Mouse (Mus musculus) forebrain, embryonic 15.5 days (tissue): ENCODE measurements at regions not wholly inside any gene's neighbourhood (a gene's known extent, or its start where the extent isn't known, plus 50 kb on each side); places are given as distances from the start of the nearest gene placed in this dataset.

Experiments used
- ATAC-seq: fragments of 200-750 bp; cut with Nextera tagmentation; replicated peaks from 2 replicates; pipeline ENCODE4 v1.8.0; 2017; ENCODE audit warnings: mild to moderate bottlenecking, moderate TSS enrichment, moderate library complexity
- H3K27ac ChIP-seq: fragments of 300-500 bp; sonication (generic); replicated peaks from 2 replicates; pipeline ENCODE4 v1.5.1; 2015; ENCODE audit warnings: mild to moderate bottlenecking, inconsistent platforms
- H3K27me3 ChIP-seq: fragments of 300-500 bp; sonication (generic); 2 replicates; pipeline ENCODE4 v1.6.1; 2015; ENCODE audit warnings: inconsistent platforms
- H3K36me3 ChIP-seq: fragments of 300-500 bp; sonication (generic); 2 replicates; pipeline ENCODE4 v1.6.1; 2015; ENCODE audit warnings: mild to moderate bottlenecking, inconsistent platforms
- H3K4me1 ChIP-seq: fragments of 300-500 bp; sonication (generic); 2 replicates; pipeline ENCODE4 v1.6.1; 2015; ENCODE audit warnings: inconsistent platforms
- H3K4me2 ChIP-seq: fragments of 300-500 bp; sonication (generic); replicated peaks from 2 replicates; pipeline ENCODE4 v1.6.1; 2015; ENCODE audit warnings: mild to moderate bottlenecking, inconsistent platforms
- H3K4me3 ChIP-seq: fragments of 300-500 bp; sonication (generic); 2 replicates; pipeline ENCODE4 v1.5.1; 2015; ENCODE audit warnings: mild to moderate bottlenecking, inconsistent platforms
- H3K9ac ChIP-seq: fragments of 300-500 bp; sonication (generic); replicated peaks from 2 replicates; pipeline ENCODE4 v1.6.1; 2015; ENCODE audit warnings: mild to moderate bottlenecking, inconsistent platforms
- H3K9me3 ChIP-seq: fragments of 300-500 bp; sonication (generic); 2 replicates; pipeline ENCODE4 v1.6.1; 2016; ENCODE audit warnings: inconsistent platforms
- WGBS: fragments of 180-500 bp; shearing (Covaris S2); methylation state at CpG from one replicate; pipeline ENCODE4 v1.1.7; 2015; ENCODE audit warnings: mixed read lengths; 5-methylcytosine and 5-hydroxymethylcytosine counted together

DNA sequence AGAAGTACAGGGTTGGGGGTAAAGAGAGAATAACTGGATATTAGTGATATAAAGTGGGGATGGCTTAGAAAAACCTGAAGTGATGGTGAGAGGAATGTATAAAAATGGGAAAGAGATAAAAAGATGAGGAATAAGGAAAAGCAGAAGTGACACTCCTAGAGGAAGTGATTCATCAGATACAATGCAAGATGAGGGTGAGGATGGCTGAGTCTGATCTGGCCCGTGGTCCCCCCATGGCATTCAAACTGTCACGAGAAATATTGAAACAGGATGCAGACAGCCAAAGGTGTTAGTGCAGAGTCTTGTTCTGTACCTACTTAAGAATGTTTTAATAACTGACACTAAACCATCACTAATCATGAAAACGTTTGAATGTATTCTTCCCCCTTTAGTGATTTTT, 56.2 kb upstream of the Kitl start:
- WGBS, result 89% methylated on average over 3 of the region's 3 CpGs
- Histone ChIP-seq H3K9ac (no peak overlapping the region), H3K4me1 (no peaks in the 10 kb centered on the region), H3K36me3 (no peaks in the 10 kb centered on the region), H3K27me3 (no peaks in the 10 kb centered on the region), H3K4me2 (no peak overlapping the region), H3K27ac (no peak overlapping the region), H3K9me3 (no peaks in the 10 kb centered on the region), H3K4me3 (no peak overlapping the region)
- no peak for ATAC-seq

DNA sequence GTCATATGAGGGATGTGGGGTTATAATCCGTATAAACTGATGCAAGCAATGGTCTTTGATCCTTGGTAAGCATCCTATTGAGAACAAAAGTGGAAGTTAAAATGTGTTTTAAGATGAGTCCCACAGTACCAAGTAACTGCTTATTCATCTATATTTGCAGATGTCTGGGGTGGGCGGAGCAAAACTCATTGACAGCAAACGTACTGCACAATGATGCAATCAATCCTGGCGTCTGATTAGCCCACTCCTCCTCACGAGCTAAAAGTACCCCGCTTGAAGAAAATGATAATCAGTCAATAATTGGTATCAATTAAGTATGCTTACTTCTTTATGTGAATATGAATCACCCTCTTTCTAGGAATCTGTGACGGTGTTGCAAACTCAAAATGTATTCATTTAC, 62.9 kb upstream of the Kitl start:
- Histone ChIP-seq H3K9me3 (no peaks in the 10 kb centered on the region), H3K4me3 (no peak overlapping the region), H3K4me1 (no peaks in the 10 kb centered on the region), H3K36me3 (no peaks in the 10 kb centered on the region), H3K9ac (no peak overlapping the region), H3K27ac (no peak overlapping the region), H3K4me2 (no peak overlapping the region), H3K27me3 (no peaks in the 10 kb centered on the region)
- ATAC-seq, result no peak; the same call in 1 of the 2 replicates
- 54% methylated on average over 7 of the region's 7 CpGs for WGBS

- no peak overlapping the region for H3K9ac ChIP-seq
- H3K36me3 ChIP-seq, result no peaks in the 10 kb centered on the region
- H3K4me3 ChIP-seq, result no peak overlapping the region
- no peaks in the 10 kb centered on the region for H3K4me1 ChIP-seq
- H3K27me3 ChIP-seq, result no peaks in the 10 kb centered on the region
- no peaks in the 10 kb centered on the region for H3K9me3 ChIP-seq
- WGBS, result 84% methylated on average over 4 of the region's 4 CpGs
- no peak overlapping the region for H3K4me2 ChIP-seq
- no peak for ATAC-seq
- H3K27ac ChIP-seq, result no peak overlapping the region
Observed at GRCm38 (mm10) chr10:99951718-99952117, 63.7 kb upstream of the Kitl start.

- H3K4me2 ChIP-seq, result no peak overlapping the region
- no peak for ATAC-seq
- H3K4me1 ChIP-seq, result no peaks in the 10 kb centered on the region
- no peak overlapping the region for H3K27ac ChIP-seq
- H3K9me3 ChIP-seq, result no peaks in the 10 kb centered on the region
- 85% methylated on average over 6 of the region's 6 CpGs for WGBS
- H3K36me3 ChIP-seq, result no peaks in the 10 kb centered on the region
- no peaks in the 10 kb centered on the region for H3K27me3 ChIP-seq
- H3K9ac ChIP-seq, result no peak overlapping the region
- H3K4me3 ChIP-seq, result no peak overlapping the region
Observed at GRCm38 (mm10) chr10:99951316-99951715, 64.1 kb upstream of the Kitl start.

- H3K36me3 ChIP-seq, result no peaks in the 10 kb centered on the region
- WGBS, result 70% methylated on average over 3 of the region's 3 CpGs
- no peaks in the 10 kb centered on the region for H3K4me1 ChIP-seq
- no peaks in the 10 kb centered on the region for H3K27me3 ChIP-seq
- no peak overlapping the region for H3K4me3 ChIP-seq
- H3K9ac ChIP-seq, result no peak overlapping the region
- H3K9me3 ChIP-seq, result no peaks in the 10 kb centered on the region
- ATAC-seq, result 0 out of 2 replicates have a peak, but pooled peaks have one; percentile 23
- H3K27ac ChIP-seq, result no peak overlapping the region
- H3K4me2 ChIP-seq, result no peak overlapping the region
Observed at GRCm38 (mm10) chr10:99948740-99949139, 66.7 kb upstream of the Kitl start.

- ATAC-seq, result no peak
- Histone ChIP-seq H3K4me2 (no peak overlapping the region), H3K4me1 (no peaks in the 10 kb centered on the region), H3K9me3 (no peaks in the 10 kb centered on the region), H3K36me3 (no peaks in the 10 kb centered on the region), H3K4me3 (no peak overlapping the region), H3K9ac (no peak overlapping the region), H3K27ac (no peak overlapping the region), H3K27me3 (no peaks in the 10 kb centered on the region)
- WGBS, result 86% methylated on average over 3 of the region's 3 CpGs
Observed at GRCm38 (mm10) chr10:99945418-99945817, 70.0 kb upstream of the Kitl start.

- no peak overlapping the region for H3K9ac ChIP-seq
- H3K9me3 ChIP-seq, result no peaks in the 10 kb centered on the region
- H3K4me3 ChIP-seq, result no peak overlapping the region
- H3K4me1 ChIP-seq, result no peaks in the 10 kb centered on the region
- no peaks in the 10 kb centered on the region for H3K27me3 ChIP-seq
- 0 out of 2 replicates have a peak overlapping the region, but pooled peaks have one; percentile 14 for H3K4me2 ChIP-seq
- no peaks in the 10 kb centered on the region for H3K36me3 ChIP-seq
- 15% methylated on average over 11 of the region's 11 CpGs for WGBS
- no peak overlapping the region for H3K27ac ChIP-seq
- ATAC-seq, result 0 out of 2 replicates have a peak, but pooled peaks have one; percentile 29
Observed at GRCm38 (mm10) chr10:99941665-99942064, 73.8 kb upstream of the Kitl start.

DNA sequence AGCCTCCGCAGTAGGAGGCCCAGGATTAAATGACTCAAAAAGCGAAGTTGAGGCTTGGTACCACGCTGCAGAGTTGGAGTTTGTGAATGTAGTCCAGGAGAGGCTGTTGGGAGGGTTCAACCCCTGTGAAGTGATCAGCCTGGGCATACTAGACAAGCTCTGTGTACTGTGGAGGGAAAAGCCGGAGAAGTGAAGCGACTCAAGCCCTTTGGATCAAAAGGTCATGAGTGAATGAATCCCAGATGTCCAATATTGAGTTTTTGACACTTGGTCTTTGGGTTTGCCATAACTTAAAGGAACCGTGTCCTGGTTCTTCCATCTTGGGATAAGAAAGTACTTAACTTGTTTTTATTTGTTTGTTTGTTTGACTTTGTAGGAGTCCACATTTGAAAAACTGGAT, 76.5 kb upstream of the Kitl start:
- no peak overlapping the region for H3K27ac ChIP-seq
- no peaks in the 10 kb centered on the region for H3K4me1 ChIP-seq
- no peak overlapping the region for H3K4me3 ChIP-seq
- no peak overlapping the region for H3K9ac ChIP-seq
- no peak for ATAC-seq
- 91% methylated on average over 6 of the region's 6 CpGs for WGBS
- no peaks in the 10 kb centered on the region for H3K27me3 ChIP-seq
- H3K4me2 ChIP-seq, result no peak overlapping the region
- H3K36me3 ChIP-seq, result no peaks in the 10 kb centered on the region
- no peaks in the 10 kb centered on the region for H3K9me3 ChIP-seq

GRCm38 (mm10) chr10:99937921-99938618, 77.4 kb upstream of the Kitl start:
- 93% methylated on average over 1 of the region's 1 CpGs for WGBS
- H3K4me3 ChIP-seq, result no peak overlapping the region
- no peaks in the 10 kb centered on the region for H3K9me3 ChIP-seq
- ATAC-seq, result no peak
- no peak overlapping the region for H3K4me2 ChIP-seq
- H3K27ac ChIP-seq, result no peak overlapping the region
- no peaks in the 10 kb centered on the region for H3K27me3 ChIP-seq
- no peak overlapping the region for H3K9ac ChIP-seq
- no peaks in the 10 kb centered on the region for H3K4me1 ChIP-seq
- H3K36me3 ChIP-seq, result no peaks in the 10 kb centered on the region

DNA sequence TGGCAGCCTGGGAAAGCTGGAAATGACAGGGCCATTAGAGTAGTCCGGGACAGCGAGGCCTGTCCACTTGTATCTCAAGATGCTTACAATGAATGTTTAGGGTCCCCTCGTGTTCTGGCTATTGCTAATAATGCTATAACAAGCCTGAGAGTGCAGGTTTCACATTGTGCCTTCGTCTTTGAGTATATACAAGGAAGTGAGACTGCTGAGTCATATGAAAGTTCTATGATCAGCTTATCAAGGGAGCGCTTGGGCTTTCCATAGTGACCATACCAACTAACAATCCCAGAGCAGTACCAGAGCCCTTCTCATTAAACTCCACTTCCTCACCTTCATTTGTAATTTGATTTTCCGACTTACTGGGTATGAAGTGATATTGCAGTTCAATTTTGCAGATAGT, 86.2 kb upstream of the Kitl start:
- H3K27ac ChIP-seq, result no peak overlapping the region
- H3K4me1 ChIP-seq, result no peaks in the 10 kb centered on the region
- H3K9ac ChIP-seq, result no peak overlapping the region
- no peaks in the 10 kb centered on the region for H3K36me3 ChIP-seq
- no peaks in the 10 kb centered on the region for H3K27me3 ChIP-seq
- H3K9me3 ChIP-seq, result no peaks in the 10 kb centered on the region
- no peak for ATAC-seq
- no peak overlapping the region for H3K4me3 ChIP-seq
- WGBS, result 79% methylated on average over 6 of the region's 6 CpGs
- H3K4me2 ChIP-seq, result no peak overlapping the region

- Histone ChIP-seq H3K27ac (no peak overlapping the region), H3K4me2 (no peak overlapping the region), H3K4me3 (no peak overlapping the region), H3K36me3 (no peaks in the 10 kb centered on the region), H3K9me3 (no peaks in the 10 kb centered on the region), H3K4me1 (no peaks in the 10 kb centered on the region), H3K27me3 (no peaks in the 10 kb centered on the region), H3K9ac (no peak overlapping the region)
- WGBS, result 91% methylated on average over 7 of the region's 7 CpGs
- ATAC-seq, result no peak
Observed at GRCm38 (mm10) chr10:99927913-99928312, 87.5 kb upstream of the Kitl start.

DNA sequence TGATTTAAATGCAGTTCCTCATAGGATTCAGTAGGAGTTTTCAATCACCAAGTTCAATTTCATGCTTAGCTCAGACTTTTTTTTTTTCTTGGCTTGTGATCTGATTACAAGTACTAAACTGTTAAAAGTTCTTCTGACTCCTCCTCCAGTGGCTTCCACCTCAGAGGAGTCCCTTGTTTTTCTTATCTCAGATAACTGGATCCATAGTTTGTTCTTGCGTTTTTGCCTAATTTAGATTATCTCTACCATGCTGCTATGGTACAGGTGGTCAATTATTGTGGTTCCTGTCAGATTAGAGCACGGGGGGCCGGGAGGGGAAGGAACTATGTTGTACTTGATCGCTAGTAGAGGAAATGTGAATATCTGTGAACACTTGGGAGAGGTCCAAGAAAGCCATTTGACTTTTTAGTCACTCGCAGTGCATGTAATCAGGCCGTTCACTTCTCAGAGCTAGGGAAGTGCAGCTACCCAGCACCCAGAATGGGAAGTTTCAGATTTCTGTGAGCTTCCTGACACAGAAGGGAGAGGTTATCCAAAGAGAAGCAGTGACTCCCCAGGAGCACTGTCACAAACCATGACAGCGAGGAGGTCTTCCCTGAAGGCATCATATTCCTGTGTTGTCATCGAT, 89.0 kb upstream of the Kitl start:
- WGBS, result 84% methylated on average over 8 of the region's 8 CpGs
- H3K4me2 ChIP-seq, result no peak overlapping the region
- no peak overlapping the region for H3K4me3 ChIP-seq
- no peak for ATAC-seq
- H3K4me1 ChIP-seq, result no peaks in the 10 kb centered on the region
- H3K9ac ChIP-seq, result no peak overlapping the region
- H3K27ac ChIP-seq, result no peak overlapping the region
- H3K9me3 ChIP-seq, result no peaks in the 10 kb centered on the region
- H3K27me3 ChIP-seq, result no peaks in the 10 kb centered on the region
- H3K36me3 ChIP-seq, result no peaks in the 10 kb centered on the region

DNA sequence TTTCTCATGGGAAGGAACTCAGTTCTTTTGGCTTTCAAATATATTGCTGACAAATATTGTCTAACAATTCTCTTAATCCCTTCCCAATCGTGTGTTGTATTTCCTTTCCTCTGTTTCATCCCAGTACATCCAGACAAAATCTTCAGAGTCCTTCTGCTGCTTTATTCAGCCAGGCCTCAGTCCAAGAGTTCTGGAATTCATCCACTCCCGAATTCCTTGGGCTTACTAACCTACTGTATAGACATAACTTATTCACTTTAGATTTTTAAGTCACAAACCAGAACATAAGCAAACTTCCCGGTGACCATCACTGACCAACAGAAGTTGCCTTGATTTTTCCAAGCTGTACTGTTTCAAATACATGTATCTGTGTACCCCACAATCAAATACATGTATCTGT, 90.9 kb upstream of the Kitl start:
- H3K4me3 ChIP-seq, result no peak overlapping the region
- H3K4me2 ChIP-seq, result no peak overlapping the region
- no peaks in the 10 kb centered on the region for H3K4me1 ChIP-seq
- H3K27ac ChIP-seq, result no peak overlapping the region
- H3K27me3 ChIP-seq, result no peaks in the 10 kb centered on the region
- WGBS, result 70% methylated on average over 3 of the region's 3 CpGs
- no peak overlapping the region for H3K9ac ChIP-seq
- no peaks in the 10 kb centered on the region for H3K36me3 ChIP-seq
- no peaks in the 10 kb centered on the region for H3K9me3 ChIP-seq
- ATAC-seq, result no peak
